Mouse (Mus musculus): Measurements from ENCODE around the gene Areg. TPM values are rescaled to one million over a fixed set of nuclear protein-coding genes. Genes with fewer than 3 reads are reported as not detected.

Areg gene
- total RNA-seq, 2 experiments from 2014 or later = not detected

GRCm38 (mm10) chr5:91162787-91163186, 23.4 kb downstream of the Areg start:
- intact Hi-C loops (cut with DNase I) = no loop called here
- no peak for DNase-seq

- intact Hi-C loops (cut with DNase I) = no loop called here
- DNase-seq = no peak
These were observed 27.2 kb downstream of the Areg start for GRCm38 (mm10) chr5:91166601-91167000.

GRCm38 (mm10) chr5:91176397-91176796, 37.0 kb downstream of the Areg start:
- intact Hi-C loops (cut with DNase I) = no loop called here

GRCm38 (mm10) chr5:91194572-91194971, 55.2 kb downstream of the Areg start:
- intact Hi-C loops (cut with DNase I) = no loop called here
- DNase-seq = no peak

More at GRCm38 (mm10) chr5:91176397-91176796, 37.0 kb downstream of the Areg start:
- no peak for DNase-seq

Other genes with a start within 250 kb of the Areg start
- gene Cxcl1, start 248.4 kb upstream of the Areg start, total RNA-seq (2021) = under 1 TPM; 0.50 to 0.68 TPM
- not detected for gene Cxcl2, start 235.7 kb upstream of the Areg start, total RNA-seq (2021)
- 10 to 100 TPM; 28.8 to 29.2 TPM for gene Mthfd2l, start 208.5 kb upstream of the Areg start, total RNA-seq (2021)
- under 1 TPM in 1 of 2 experiments, not detected in 1; 0.48 TPM for gene Epgn, start 112.1 kb upstream of the Areg start, total RNA-seq (2021)
- not detected for gene Ereg, start 65.0 kb upstream of the Areg start, total RNA-seq (2021)

All from left cerebral cortex, postnatal 4 days (tissue).